Mouse (Mus musculus): ENCODE measurements at regions not wholly inside any gene's neighbourhood (a gene's known extent, or its start where the extent isn't known, plus 50 kb on each side); places are given as distances from the start of the nearest gene placed in this dataset.

- no peaks in the 10 kb centered on the region for H3K27me3 ChIP-seq
- H3K36me3 ChIP-seq = no peaks in the 10 kb centered on the region
- H3K9ac ChIP-seq (replicated peaks) = no peak overlapping the region
- no peaks in the 10 kb centered on the region for H3K4me1 ChIP-seq
- H3K4me3 ChIP-seq = no peak overlapping the region
- H3K27ac ChIP-seq (replicated peaks) = no peak overlapping the region
- no peak overlapping the region for H3K4me2 ChIP-seq (replicated peaks)
- ATAC-seq (ENCODE audit: low FRiP score, low read depth) = no peak
- H3K9me3 ChIP-seq = no peaks in the 10 kb centered on the region
- WGBS = 74% methylated on average over 1 of the region's 1 CpGs
Measured at GRCm38 (mm10) chr4:69898831-69899230, 511.4 kb downstream of the Cdk5rap2 start.

- 79% methylated on average over 1 of the region's 1 CpGs for WGBS
- ATAC-seq (ENCODE audit: low FRiP score, low read depth) = no peak
Measured at GRCm38 (mm10) chr4:69896111-69896510, 514.1 kb downstream of the Cdk5rap2 start.

GRCm38 (mm10) chr4:69892829-69893175, 517.4 kb downstream of the Cdk5rap2 start:
- no peak for ATAC-seq (ENCODE audit: low FRiP score, low read depth)
- Histone ChIP-seq H3K4me3 (no peak overlapping the region), H3K27me3 (no peaks in the 10 kb centered on the region), H3K4me1 (peaks cover 11% of the 10 kb centered on the region; the same call in 1 of the 2 replicates), H3K9ac (replicated peaks) (no peak overlapping the region), H3K4me2 (replicated peaks) (no peak overlapping the region), H3K36me3 (no peaks in the 10 kb centered on the region), H3K27ac (replicated peaks) (no peak overlapping the region), H3K9me3 (no peaks in the 10 kb centered on the region)

More at GRCm38 (mm10) chr4:69896111-69896510, 514.1 kb downstream of the Cdk5rap2 start:
- Histone ChIP-seq H3K4me3 (no peak overlapping the region), H3K27me3 (no peaks in the 10 kb centered on the region), H3K27ac (replicated peaks) (no peak overlapping the region), H3K4me1 (0 out of 2 replicates have a peak, but pooled peaks cover 2% of the 10 kb centered on the region), H3K9ac (replicated peaks) (no peak overlapping the region), H3K4me2 (replicated peaks) (no peak overlapping the region), H3K36me3 (no peaks in the 10 kb centered on the region), H3K9me3 (no peaks in the 10 kb centered on the region)

- H3K4me3 ChIP-seq = no peak overlapping the region
Measured at GRCm38 (mm10) chr4:69891898-69892828, 518.1 kb downstream of the Cdk5rap2 start.

GRCm38 (mm10) chr4:69890655-69891054, 519.6 kb downstream of the Cdk5rap2 start:
- Histone ChIP-seq H3K4me1 (peaks cover 11% of the 10 kb centered on the region; the same call in 1 of the 2 replicates), H3K9me3 (no peaks in the 10 kb centered on the region), H3K4me3 (no peak overlapping the region), H3K9ac (replicated peaks) (no peak overlapping the region), H3K4me2 (replicated peaks) (no peak overlapping the region), H3K36me3 (no peaks in the 10 kb centered on the region), H3K27me3 (no peaks in the 10 kb centered on the region), H3K27ac (replicated peaks) (no peak overlapping the region)
- 63% methylated on average over 2 of the region's 2 CpGs for WGBS
- ATAC-seq (ENCODE audit: low FRiP score, low read depth) = no peak

More at GRCm38 (mm10) chr4:69891898-69892828, 518.1 kb downstream of the Cdk5rap2 start:
- peaks cover 11% of the 10 kb centered on the region; the same call in 1 of the 2 replicates for H3K4me1 ChIP-seq
- no peak overlapping the region for H3K4me2 ChIP-seq (replicated peaks)
- H3K9me3 ChIP-seq = no peaks in the 10 kb centered on the region
- no peaks in the 10 kb centered on the region for H3K27me3 ChIP-seq
- H3K9ac ChIP-seq (replicated peaks) = no peak overlapping the region
- H3K27ac ChIP-seq (replicated peaks) = no peak overlapping the region
- 27% methylated on average over 8 of the region's 8 CpGs for WGBS
- no peaks in the 10 kb centered on the region for H3K36me3 ChIP-seq
- peak; percentile 51 for ATAC-seq (ENCODE audit: low FRiP score, low read depth)

- no peak overlapping the region for H3K9ac ChIP-seq (replicated peaks)
- peaks cover 11% of the 10 kb centered on the region; the same call in 1 of the 2 replicates for H3K4me1 ChIP-seq
- ATAC-seq (ENCODE audit: low FRiP score, low read depth) = peak; percentile 81
- H3K4me2 ChIP-seq (replicated peaks) = no peak overlapping the region
- no peak overlapping the region for H3K27ac ChIP-seq (replicated peaks)
- WGBS = 23% methylated on average over 5 of the region's 5 CpGs
- no peaks in the 10 kb centered on the region for H3K36me3 ChIP-seq
- no peaks in the 10 kb centered on the region for H3K9me3 ChIP-seq
- H3K4me3 ChIP-seq = no peak overlapping the region
- no peaks in the 10 kb centered on the region for H3K27me3 ChIP-seq
Measured at GRCm38 (mm10) chr4:69889931-69890634, 520.2 kb downstream of the Cdk5rap2 start.

- H3K9me3 ChIP-seq = no peaks in the 10 kb centered on the region
- no peaks in the 10 kb centered on the region for H3K4me1 ChIP-seq
- ATAC-seq (ENCODE audit: low FRiP score, low read depth) = no peak
- 54% methylated on average over 2 of the region's 2 CpGs for WGBS
- H3K27me3 ChIP-seq = no peaks in the 10 kb centered on the region
- H3K9ac ChIP-seq (replicated peaks) = no peak overlapping the region
- no peak overlapping the region for H3K4me3 ChIP-seq
- H3K4me2 ChIP-seq (replicated peaks) = no peak overlapping the region
- H3K36me3 ChIP-seq = no peaks in the 10 kb centered on the region
- no peak overlapping the region for H3K27ac ChIP-seq (replicated peaks)
Measured at GRCm38 (mm10) chr4:69876734-69877133, 533.5 kb downstream of the Cdk5rap2 start.

GRCm38 (mm10) chr4:69870638-69871037, 539.6 kb downstream of the Cdk5rap2 start:
- Histone ChIP-seq H3K9me3 (no peaks in the 10 kb centered on the region), H3K27me3 (no peaks in the 10 kb centered on the region), H3K4me1 (no peaks in the 10 kb centered on the region), H3K27ac (replicated peaks) (no peak overlapping the region), H3K4me2 (replicated peaks) (no peak overlapping the region), H3K9ac (replicated peaks) (no peak overlapping the region), H3K36me3 (no peaks in the 10 kb centered on the region), H3K4me3 (no peak overlapping the region)
- 57% methylated on average over 2 of the region's 2 CpGs for WGBS
- no peak for ATAC-seq (ENCODE audit: low FRiP score, low read depth)

- Histone ChIP-seq H3K9me3 (no peaks in the 10 kb centered on the region), H3K36me3 (no peaks in the 10 kb centered on the region), H3K27ac (replicated peaks) (no peak overlapping the region), H3K27me3 (no peaks in the 10 kb centered on the region), H3K4me3 (no peak overlapping the region), H3K9ac (replicated peaks) (no peak overlapping the region), H3K4me1 (no peaks in the 10 kb centered on the region), H3K4me2 (replicated peaks) (no peak overlapping the region)
- WGBS = 95% methylated on average over 13 of the region's 13 CpGs
- ATAC-seq (ENCODE audit: low FRiP score, low read depth) = no peak
Measured at GRCm38 (mm10) chr4:69855001-69855400, 555.2 kb downstream of the Cdk5rap2 start.

- H3K4me2 ChIP-seq (replicated peaks) = no peak overlapping the region
- H3K27ac ChIP-seq (replicated peaks) = no peak overlapping the region
- ATAC-seq (ENCODE audit: low FRiP score, low read depth) = no peak
- no peaks in the 10 kb centered on the region for H3K36me3 ChIP-seq
- H3K4me3 ChIP-seq = no peak overlapping the region
- H3K9me3 ChIP-seq = no peaks in the 10 kb centered on the region
- WGBS = 30% methylated on average over 1 of the region's 1 CpGs
- H3K9ac ChIP-seq (replicated peaks) = no peak overlapping the region
- H3K4me1 ChIP-seq = no peaks in the 10 kb centered on the region
- H3K27me3 ChIP-seq = no peaks in the 10 kb centered on the region
Measured at GRCm38 (mm10) chr4:69852637-69853036, 557.6 kb downstream of the Cdk5rap2 start.

- no peaks in the 10 kb centered on the region for H3K36me3 ChIP-seq
- 94% methylated on average over 3 of the region's 3 CpGs for WGBS
- H3K4me1 ChIP-seq = no peaks in the 10 kb centered on the region
- H3K4me2 ChIP-seq (replicated peaks) = no peak overlapping the region
- no peaks in the 10 kb centered on the region for H3K9me3 ChIP-seq
- H3K27me3 ChIP-seq = no peaks in the 10 kb centered on the region
- H3K4me3 ChIP-seq = no peak overlapping the region
- no peak overlapping the region for H3K27ac ChIP-seq (replicated peaks)
- no peak overlapping the region for H3K9ac ChIP-seq (replicated peaks)
- no peak for ATAC-seq (ENCODE audit: low FRiP score, low read depth)
Measured at GRCm38 (mm10) chr4:69849423-69849822, 560.8 kb downstream of the Cdk5rap2 start.

- peak; percentile 59; the same call in 1 of the 2 replicates for ATAC-seq (ENCODE audit: low FRiP score, low read depth)
- Histone ChIP-seq H3K4me3 (no peak overlapping the region), H3K9me3 (no peaks in the 10 kb centered on the region), H3K9ac (replicated peaks) (no peak overlapping the region), H3K4me2 (replicated peaks) (no peak overlapping the region), H3K27me3 (no peaks in the 10 kb centered on the region), H3K4me1 (peaks cover 16% of the 10 kb centered on the region; the same call in 1 of the 2 replicates), H3K36me3 (no peaks in the 10 kb centered on the region), H3K27ac (replicated peaks) (no peak overlapping the region)
- WGBS = 61% methylated on average over 9 of the region's 9 CpGs
Measured at GRCm38 (mm10) chr4:69839868-69840267, 570.4 kb downstream of the Cdk5rap2 start.

Data from midbrain, embryonic 12.5 days (tissue).